Mouse (Mus musculus) A20 (cell line): ENCODE measurements at regions not wholly inside any gene's neighbourhood (a gene's known extent, or its start where the extent isn't known, plus 50 kb on each side); places are given as distances from the start of the nearest gene placed in this dataset.

Experiments
- DNase-seq: peaks from one replicate; pipeline ENCODE4 v3.0.0-alpha.2; 2011; ENCODE audit warnings: low read depth, low spot score

GRCm38 (mm10) chr3:102663711-102664110, 70.6 kb upstream of the Tspan2 start:
- DNase-seq, result no peak

GRCm38 (mm10) chr3:102664665-102665190, 69.6 kb upstream of the Tspan2 start:
- DNase-seq, result no peak

- DNase-seq, result no peak
Observed at GRCm38 (mm10) chr3:102667796-102668195, 66.5 kb upstream of the Tspan2 start.

GRCm38 (mm10) chr3:102668556-102668955, 65.8 kb upstream of the Tspan2 start:
- no peak for DNase-seq

DNA sequence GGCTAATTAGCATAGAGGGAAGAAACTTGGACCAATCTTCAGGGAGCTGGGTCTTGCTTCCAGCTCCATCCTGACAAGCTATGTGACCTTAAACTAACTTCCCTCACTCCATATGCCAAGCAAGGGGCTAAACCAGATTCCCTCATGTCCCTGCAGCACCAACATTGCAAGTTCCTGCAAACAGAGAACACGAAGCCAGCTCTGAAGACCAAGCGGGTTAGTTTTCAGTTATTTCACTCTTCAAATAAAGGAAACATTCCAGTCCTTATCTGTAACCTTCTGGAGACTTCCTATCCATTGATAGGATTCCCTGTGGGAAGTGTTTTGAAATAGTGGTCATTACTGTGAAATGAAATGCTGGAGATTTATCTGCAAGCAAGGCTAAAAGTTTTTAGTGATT, 64.4 kb upstream of the Tspan2 start:
- no peak for DNase-seq

GRCm38 (mm10) chr3:102670557-102670956, 63.8 kb upstream of the Tspan2 start:
- no peak for DNase-seq

DNA sequence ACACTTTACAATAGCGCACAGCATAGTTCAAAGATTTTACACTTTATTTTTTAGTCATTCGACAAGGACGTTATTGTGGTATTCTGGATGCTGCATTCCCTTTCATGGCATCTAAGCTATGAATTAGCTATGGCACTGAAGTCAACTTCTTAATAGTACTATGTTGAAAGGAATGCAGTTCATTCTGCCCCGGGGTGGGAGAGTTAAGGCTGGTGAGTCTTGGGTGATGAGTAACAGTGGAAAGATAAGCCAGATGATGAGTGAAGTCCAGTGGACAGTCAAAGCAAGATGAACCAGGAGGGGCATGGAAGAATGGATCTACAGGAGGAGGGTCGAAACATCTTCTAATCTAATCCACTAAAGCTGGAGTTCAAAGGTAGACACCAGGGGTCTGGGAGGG, 63.4 kb upstream of the Tspan2 start:
- no peak for DNase-seq

DNA sequence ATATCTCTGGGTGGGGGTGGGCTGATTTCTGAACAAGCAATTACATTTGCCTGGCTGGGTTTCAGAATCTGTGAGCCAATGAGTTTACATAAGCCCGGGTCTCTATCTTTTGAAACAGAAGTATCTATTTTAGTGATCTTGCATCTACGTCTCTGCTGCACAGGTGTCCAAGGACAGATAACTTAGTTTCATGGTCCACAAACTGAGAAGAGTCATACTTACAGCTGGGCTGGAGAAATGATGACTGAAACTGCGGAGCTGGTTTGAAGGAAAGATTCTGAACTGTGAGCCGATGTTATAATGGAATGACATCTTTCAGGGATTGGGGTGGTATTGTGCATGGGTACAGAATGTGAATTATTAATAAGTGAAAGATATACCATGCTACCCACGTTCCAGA, 60.8 kb upstream of the Tspan2 start:
- peak; percentile 12 for DNase-seq

GRCm38 (mm10) chr3:102674068-102674467, 60.3 kb upstream of the Tspan2 start:
- no peak for DNase-seq

DNA sequence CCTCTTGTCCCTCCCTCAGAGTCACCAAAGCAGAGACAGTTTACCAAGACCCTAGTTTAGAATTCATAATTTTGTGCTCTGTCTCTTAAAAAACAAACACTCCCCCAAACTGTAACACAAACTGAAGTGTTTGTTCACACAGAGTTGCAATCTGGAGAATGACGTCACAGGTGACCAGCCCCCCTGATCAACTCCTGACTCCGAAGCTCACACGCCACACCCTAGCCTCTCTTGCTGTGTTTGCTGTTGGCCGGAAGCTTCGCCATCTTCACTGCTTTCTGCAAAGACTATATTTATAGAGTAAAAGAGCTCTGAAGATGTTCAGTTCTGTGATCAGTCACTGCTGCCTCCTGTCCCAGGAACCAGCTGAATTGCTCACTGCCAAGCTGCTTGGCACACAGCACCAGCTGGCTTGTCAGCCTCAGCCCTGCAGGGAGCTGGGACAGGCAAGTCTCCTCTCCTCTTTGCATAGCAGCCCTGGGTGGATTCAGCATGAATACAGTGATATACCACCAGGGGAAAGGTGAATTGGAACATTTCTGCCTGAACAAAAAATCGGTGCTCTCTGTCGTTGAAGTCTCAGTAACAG, 57.3 kb upstream of the Tspan2 start:
- DNase-seq, result no peak

DNA sequence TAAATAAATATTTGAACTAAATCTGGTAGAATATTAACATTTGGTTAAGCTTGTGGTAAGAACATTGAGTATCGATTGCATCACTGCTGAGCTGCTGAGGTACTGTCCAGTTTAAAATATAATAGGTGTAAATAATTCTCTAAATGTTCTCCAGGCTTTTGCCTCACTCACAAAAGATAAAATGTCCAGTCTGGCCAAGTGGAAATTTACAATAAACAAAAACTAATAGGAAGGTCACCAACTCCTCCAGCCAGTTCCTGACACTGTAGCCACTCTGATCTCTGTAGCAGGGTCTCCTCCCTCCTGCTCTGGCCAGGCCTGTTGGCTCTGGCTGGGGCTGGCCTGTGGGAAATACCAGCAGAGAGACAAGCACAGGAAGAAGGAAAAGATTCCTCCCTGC, 55.8 kb upstream of the Tspan2 start:
- no peak for DNase-seq

DNA sequence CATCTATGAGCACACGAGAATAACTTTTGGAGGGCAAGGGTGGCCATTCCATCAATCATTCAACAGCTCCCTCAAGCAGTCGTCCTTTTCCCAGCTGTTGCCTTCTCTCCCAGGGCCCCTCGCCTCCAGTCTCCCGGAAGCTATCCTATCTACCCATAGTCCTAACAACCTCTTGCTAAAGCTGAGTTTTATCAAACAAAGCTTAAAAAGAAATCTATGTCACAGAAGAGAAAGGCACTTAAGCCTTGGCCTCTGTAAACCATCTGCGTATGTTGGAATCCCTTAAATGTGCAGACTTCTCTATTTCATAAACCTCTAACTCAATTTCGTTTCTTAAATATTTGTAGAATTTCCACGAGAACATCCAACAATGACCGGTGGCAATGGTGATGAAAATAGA, 51.9 kb upstream of the Tspan2 start:
- DNase-seq, result no peak

DNA sequence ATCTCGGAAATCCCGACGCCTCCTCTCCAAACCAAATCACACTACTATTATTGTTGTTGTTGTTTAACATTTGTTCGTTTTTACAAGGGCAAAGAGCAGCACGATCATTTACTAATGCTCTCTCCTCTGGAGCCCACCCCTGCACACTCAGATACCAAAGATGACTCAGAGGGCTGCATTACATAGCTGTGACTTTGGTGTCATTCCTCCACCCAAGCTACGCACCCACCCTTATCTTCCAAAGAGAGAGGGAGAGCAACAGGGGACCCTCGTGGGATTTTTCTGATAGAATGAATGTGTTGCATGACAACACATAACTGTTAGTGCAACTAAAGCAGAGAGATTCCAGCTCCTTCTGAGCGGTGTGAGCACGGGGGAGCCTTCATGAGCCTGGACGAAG, 50.8 kb upstream of the Tspan2 start:
- no peak for DNase-seq
